Mouse (Mus musculus): ENCODE measurements around the gene Actn1. TPM values are rescaled to one million over a fixed set of nuclear protein-coding genes. Genes with fewer than 3 reads are reported as not detected.

The Actn1 gene
- total RNA-seq, 2 experiments from 2014 or later, result 125 to 145 TPM

- intact Hi-C loops (cut with DNase I), result no loop called here
- no peak for DNase-seq (ENCODE audit: low spot score in 2 of 2)
Measured at GRCm38 (mm10) chr12:80208126-80208820, 51.9 kb downstream of the Actn1 start.

DNA sequence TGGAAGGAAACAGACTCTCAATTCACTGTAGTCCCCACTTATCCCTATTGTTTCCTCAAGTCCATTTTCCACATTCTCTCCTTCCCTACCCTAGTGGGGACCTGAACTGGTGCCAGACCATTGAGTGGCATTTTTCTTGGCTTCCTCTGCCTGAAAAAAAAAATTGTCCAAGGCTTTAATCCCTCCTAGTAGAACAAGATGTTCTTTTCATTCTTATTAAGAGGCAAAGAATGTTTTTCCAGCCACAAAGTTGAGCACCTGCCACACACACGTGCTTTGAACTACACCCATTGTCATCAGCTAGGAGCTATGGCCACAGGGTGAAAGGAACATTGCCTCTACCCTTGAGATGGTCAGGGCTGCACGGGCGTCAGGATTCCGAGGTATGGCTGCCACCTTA lies 56.9 kb downstream of the Actn1 start:
- no peak for DNase-seq (ENCODE audit: low spot score in 2 of 2)
- intact Hi-C loops (cut with DNase I), result loop anchor here (5.0 kb wide), 1 partner anchor 54 kb away; no protein-coding TSS in a partner anchor

DNA sequence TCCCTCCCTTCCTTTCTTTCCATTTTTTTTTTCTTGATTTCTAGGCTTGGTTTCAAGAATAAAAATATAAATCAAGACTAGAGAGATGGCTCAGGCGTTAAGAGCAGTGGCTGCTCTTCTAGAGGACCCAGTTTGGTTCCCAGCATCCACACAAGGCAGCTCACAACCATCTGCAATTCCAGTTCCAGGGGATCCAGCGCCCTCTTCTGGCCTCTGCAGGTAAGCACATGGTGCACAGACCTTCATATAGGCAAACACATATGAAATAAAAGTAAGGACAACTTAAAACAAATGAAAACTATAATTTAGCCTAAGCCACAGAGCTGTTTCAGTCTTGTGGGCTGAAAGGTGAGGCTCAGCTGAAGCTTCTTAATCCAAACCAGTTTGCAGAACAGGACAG lies 60.4 kb downstream of the Actn1 start:
- intact Hi-C loops (cut with DNase I), result loop anchor here (5.0 kb wide), 2 partner anchors 58 to 188 kb away; no protein-coding TSS in a partner anchor
- DNase-seq (ENCODE audit: low spot score in 2 of 2), result no peak

DNA sequence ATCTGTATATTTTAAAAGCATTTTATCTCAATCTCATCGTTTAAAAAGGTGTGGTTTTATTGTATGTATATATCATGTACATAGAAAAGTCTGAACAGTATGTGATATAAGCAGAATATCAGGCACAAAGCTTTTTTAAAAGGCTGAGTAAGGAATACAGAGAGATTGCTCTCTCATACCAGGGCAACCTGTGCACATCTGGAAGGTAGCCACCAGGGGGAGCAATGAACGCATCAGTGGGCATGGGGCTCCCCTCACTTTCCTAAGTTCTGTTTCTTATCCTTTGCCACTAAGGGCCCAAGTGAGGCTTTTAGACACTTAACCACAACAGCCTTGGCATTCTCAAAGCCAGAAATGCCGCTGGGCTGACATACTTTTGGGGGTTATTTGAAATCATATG lies 61.7 kb downstream of the Actn1 start:
- peak; percentile 62 to 72 for DNase-seq (ENCODE audit: low spot score in 2 of 2)
- intact Hi-C loops (cut with DNase I), result loop anchor here (5.0 kb wide), 1 partner anchor 189 kb away; no protein-coding TSS in a partner anchor

DNA sequence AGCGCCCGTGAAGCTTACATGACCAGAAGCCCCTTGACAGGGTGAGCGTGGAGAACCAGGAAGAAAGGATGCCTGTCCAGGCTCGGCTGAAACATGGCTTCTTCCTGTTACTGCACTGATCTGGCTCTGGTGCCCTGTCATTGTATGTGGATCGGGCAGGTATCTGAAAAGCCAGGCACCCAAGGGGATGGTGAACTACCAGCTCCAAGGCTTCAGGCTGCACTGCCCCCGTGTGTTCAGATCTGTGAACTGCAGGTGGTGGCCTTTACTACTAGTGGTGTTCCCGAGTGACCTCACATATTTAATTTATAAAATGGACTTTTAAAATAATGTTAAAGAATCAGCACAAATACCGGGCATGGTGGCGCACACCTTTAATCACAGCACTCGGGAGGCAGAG lies 62.8 kb downstream of the Actn1 start:
- intact Hi-C loops (cut with DNase I), result loop anchor here (2.0 to 5.0 kb wide), 2 partner anchors 39 to 190 kb away; no protein-coding TSS in a partner anchor
- DNase-seq (ENCODE audit: low spot score in 2 of 2), result peak; percentile 22 to 25

DNA sequence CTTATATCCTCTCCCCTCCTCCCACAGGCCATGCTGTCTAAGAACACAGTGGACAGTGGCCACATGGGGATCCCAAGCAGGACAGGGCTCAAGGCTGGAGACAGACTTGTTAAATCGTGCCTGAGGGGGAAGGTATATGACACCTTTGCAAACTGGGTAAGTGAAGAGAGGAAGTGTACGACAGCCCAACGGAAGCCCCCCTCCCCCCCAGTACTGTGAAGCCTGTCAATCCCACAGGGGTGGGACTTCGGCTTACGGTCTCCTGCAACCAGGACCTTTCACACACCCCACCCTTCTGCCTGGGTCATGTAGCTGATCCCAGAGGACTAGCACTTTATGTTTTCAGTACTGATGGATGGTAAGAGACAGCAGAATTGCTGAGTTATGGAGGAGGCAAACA lies 68.4 kb downstream of the Actn1 start:
- intact Hi-C loops (cut with DNase I), result no loop called here
- DNase-seq (ENCODE audit: low spot score in 2 of 2), result no peak

DNA sequence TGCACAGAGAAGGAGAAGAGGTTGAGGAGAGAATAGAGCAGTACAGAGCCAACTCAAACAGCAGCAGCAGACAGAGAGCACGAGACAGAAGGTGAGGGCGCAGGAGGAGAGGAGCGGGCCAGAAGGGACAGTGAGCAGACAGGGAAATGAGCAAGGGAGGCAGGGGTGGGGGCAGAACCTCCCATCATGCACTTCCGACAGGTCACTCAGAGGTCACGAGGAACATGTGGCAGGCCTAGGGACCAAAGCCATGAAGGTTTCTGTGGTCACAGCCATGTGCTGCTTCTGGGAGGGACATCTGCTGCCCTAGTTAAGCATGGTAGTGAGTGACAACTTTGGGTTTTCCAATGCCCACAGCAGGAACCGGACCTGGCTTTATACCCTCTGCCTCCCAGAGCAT lies 68.8 kb downstream of the Actn1 start:
- intact Hi-C loops (cut with DNase I), result no loop called here
- no peak for DNase-seq (ENCODE audit: low spot score in 2 of 2)

DNA sequence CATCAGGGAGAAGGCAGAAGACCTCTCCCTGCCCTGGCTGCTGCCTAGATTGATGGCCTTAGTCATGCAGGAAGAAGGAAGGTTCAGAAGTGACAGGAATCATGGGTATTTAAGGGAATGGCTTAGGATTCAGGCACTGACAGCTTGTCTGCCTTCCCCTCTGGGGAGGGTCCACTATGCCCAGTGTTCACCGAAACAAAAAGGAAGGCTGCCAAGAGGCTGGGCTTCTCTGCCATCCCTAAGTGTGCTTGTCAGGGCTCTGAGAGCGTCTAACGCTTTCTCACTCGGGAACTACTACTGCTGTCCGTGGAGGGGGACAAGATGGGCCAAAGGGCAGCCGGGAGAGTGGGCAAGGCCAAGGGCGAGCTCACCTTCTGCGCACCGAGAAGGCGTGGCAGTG lies 69.3 kb downstream of the Actn1 start:
- intact Hi-C loops (cut with DNase I), result no loop called here
- DNase-seq (ENCODE audit: low spot score in 2 of 2), result no peak

DNA sequence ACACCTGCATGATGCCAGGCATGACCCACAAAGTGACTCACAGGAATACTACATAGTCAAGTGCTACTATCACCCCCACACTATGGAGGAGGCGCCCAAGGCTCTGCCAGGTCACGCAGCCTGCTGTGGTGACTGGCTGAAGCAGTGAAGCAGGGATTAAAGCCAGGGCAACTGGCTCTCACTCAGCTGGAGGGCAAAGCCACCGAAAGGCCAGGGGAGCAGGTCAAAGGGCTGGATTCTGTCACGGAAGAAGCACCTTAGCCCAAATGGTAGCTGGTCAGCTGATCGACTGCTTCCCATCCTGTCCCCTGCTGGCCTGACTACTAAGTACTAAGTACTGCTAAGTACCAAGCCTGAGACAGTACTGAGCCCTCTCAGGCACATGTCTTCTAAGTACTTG lies 76.1 kb downstream of the Actn1 start:
- DNase-seq (ENCODE audit: low spot score in 2 of 2), result no peak
- intact Hi-C loops (cut with DNase I), result no loop called here

DNA sequence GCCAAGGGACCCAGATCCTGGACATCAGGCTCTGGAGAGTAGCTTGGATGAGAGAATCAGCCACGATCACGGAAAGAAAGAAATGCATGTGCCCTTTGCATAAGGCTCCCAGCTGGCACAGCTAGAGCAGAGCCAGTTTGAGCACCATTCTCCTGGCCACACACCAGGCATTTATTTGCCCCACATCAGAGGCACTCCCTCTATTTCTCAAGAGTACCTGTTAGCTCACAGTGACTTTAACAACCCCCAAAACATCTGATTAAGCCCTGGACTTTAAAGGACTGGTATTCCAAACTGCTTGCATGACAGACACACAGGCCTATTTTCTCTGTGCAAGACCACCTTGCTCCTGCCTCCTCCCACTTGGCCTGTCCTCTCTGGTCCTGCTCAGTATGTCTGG lies 78.3 kb downstream of the Actn1 start:
- no peak for DNase-seq (ENCODE audit: low spot score in 2 of 2)
- intact Hi-C loops (cut with DNase I), result no loop called here

- intact Hi-C loops (cut with DNase I), result no loop called here
- no peak for DNase-seq (ENCODE audit: low spot score in 2 of 2)
Measured at GRCm38 (mm10) chr12:80178035-80178434, 82.1 kb downstream of the Actn1 start.

- intact Hi-C loops (cut with DNase I), result no loop called here
- DNase-seq (ENCODE audit: low spot score in 2 of 2), result no peak
Measured at GRCm38 (mm10) chr12:80168736-80169135, 91.4 kb downstream of the Actn1 start.

- DNase-seq (ENCODE audit: low spot score in 2 of 2), result peak; percentile 81 to 86
- intact Hi-C loops (cut with DNase I), result no loop called here
Measured at GRCm38 (mm10) chr12:80168178-80168686, 91.9 kb downstream of the Actn1 start.

DNA sequence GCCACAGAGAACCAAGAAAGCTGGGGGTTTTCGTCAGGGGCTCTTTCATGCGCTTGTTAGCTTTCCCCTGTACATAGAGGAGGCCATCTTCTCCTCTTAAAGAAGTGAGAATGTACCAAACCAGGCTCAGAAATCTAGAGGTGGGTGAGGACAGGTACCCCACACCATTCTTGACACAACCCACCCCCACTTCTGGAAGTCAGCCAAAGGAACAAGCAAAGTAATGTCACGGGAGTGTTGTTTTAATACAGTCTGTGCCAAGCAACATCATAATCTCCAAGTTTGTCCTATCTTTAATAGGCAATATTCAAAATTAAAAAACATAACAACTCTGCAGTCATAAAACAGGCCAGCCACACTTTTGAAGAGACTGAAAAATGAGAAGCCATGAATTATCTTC lies 92.8 kb downstream of the Actn1 start:
- intact Hi-C loops (cut with DNase I), result no loop called here
- DNase-seq (ENCODE audit: low spot score in 2 of 2), result no peak

DNA sequence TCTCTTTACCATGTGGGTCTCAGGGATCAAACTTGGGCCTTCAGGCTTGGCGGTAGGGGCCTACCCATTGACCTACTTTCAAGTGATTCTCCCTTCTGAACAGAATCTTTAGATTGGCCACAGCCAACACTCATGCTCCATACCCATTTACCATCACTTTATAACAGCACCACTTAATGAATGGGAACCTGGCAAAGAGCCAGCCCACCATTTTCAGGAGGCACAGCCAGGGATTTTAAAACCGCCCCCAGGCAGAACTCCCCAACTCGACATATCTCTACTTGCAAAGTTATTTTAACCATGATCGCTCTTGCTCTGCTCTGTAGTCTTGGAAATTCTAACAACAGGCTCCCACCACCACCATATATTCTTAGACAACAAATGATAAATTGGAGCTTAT lies 93.5 kb downstream of the Actn1 start:
- intact Hi-C loops (cut with DNase I), result no loop called here
- DNase-seq (ENCODE audit: low spot score in 2 of 2), result peak in 1 of 2 experiments; percentile 36

- no peak for DNase-seq (ENCODE audit: low spot score in 2 of 2)
- intact Hi-C loops (cut with DNase I), result no loop called here
Measured at GRCm38 (mm10) chr12:80164526-80164925, 95.6 kb downstream of the Actn1 start.

DNA sequence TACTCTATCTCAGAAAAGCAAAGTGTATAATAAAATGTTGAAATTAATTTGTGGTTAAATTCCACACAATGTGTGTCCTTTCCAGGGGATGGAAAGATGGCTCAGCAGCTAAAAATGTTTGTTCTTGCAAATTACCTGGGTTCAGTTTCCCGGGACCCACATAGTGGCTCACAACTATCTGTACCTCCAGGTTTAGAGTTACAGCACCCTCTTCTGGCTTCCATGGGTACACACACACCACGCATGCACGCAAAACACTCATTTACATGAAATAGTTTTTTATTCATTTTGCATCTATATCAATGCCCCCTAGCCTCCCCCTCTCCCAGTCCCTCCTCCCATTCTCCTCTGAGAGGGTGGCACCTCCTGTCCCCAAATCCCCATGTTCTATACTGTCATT lies 97.7 kb downstream of the Actn1 start:
- no peak for DNase-seq (ENCODE audit: low spot score in 2 of 2)
- intact Hi-C loops (cut with DNase I), result no loop called here

- DNase-seq (ENCODE audit: low spot score in 2 of 2), result peak; percentile 32 to 35
- intact Hi-C loops (cut with DNase I), result loop anchor here (2.0 to 10.0 kb wide), 4 partner anchors 39 to 567 kb away; partner anchors contain the start of gene Exd2
Measured at GRCm38 (mm10) chr12:80157675-80158074, 102.5 kb downstream of the Actn1 start.

DNA sequence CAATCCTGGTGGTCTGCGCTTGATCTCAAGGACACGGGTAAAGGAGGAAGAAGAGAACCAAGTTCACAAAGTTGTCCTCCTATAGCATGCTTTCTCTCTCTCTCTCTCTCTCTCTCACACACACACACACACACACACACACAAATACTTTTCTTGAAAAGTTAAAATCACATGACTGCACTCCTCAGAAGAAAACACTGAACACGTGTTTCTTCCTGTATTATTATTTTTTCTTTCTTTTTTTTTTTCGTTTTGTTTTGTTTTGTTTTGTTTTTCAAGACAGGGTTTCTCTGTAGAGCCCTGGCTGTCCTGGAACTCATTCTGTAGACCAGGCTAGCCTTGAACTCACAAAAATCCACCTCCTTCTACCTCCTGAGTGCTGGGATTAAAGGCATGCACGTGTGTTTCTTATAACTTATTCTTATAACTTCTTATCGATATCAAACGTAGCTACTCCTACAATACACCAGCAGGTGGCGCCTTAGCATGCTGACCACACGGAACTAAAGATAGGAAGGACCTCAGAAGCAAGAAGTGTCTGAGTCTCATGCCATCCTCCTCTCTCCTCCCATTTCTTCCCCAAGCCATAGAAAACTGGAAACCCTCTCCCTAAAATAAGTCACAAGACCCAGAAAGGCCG lies 106.4 kb downstream of the Actn1 start:
- peak in 1 of 2 experiments; percentile 63 for DNase-seq (ENCODE audit: low spot score in 2 of 2)
- intact Hi-C loops (cut with DNase I), result loop anchor here (10.0 kb wide), 2 partner anchors 311 to 571 kb away; partner anchors contain the start of gene Exd2

- intact Hi-C loops (cut with DNase I), result loop anchor here (10.0 kb wide), 2 partner anchors 312 to 572 kb away; partner anchors contain the start of gene Exd2
- no peak for DNase-seq (ENCODE audit: low spot score in 2 of 2)
Measured at GRCm38 (mm10) chr12:80153078-80153477, 107.1 kb downstream of the Actn1 start.
